Mouse (Mus musculus) kidney, adult 2 months (tissue): Measurements from ENCODE around the gene Acvr1.

ENCODE experiments used
- CTCF ChIP-seq: fragments of 200-500 bp; conservative IDR thresholded peaks from 2 replicates; pipeline ENCODE4 v1.5.1; 2011; ENCODE audit warnings: low read depth, mild to moderate bottlenecking, control low read depth, low read length, moderate library complexity, mixed read lengths; ENCODE audit not compliant: insufficient read depth, insufficient read length
- POLR2A ChIP-seq: fragments of 200-500 bp; IDR thresholded peaks from one replicate; pipeline ENCODE4 v1.6.1; 2011; ENCODE audit warnings: low read depth, low read length, control low read depth

GRCm38 (mm10) chr2:58523894-58524293 lies 43.1 kb downstream of the Acvr1 start:
- no peak for TF ChIP-seq CTCF
- TF ChIP-seq POLR2A = no peak
